Mouse (Mus musculus): Measurements from ENCODE around the gene Rtn4rl2. TPM values are rescaled to one million over a fixed set of nuclear protein-coding genes. Genes with fewer than 3 reads are reported as not detected.
"Not testable (repeated sequence)": the region's sequence is repeated elsewhere in the genome, so short reads cannot be mapped to it uniquely, and the experiment has no call there.

Gene Rtn4rl2
- polyA plus RNA-seq, 1 experiment, result 0.18 TPM

DNA sequence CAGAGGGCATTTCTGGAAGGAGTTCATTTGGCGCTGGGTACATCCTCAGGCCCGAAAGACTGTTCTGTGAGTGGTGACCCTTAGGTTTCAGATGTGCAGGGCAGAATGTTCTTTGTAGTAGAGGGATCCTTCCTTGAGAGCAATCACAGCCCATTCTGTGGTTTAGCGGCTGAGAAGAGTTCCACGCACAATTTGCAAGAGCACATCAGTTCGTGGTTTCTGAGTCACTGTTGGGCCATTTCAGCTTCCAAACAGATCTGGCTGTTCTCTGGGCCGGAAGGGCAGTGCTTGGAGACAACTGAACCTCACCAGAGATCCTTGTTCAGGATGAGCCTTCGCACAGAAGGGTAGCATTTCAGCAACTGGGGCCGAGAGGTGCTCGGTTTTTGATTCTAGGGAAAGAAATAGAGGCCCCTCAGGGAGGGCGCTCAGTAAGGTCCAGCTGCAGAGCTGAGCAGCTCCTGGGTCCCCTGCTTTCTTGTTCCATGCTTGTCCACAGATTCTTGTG, 33.1 kb upstream of the Rtn4rl2 start:
- H3K4me3 ChIP-seq (ENCODE audit: insufficient read depth, poor library complexity, severe bottlenecking), result no peak overlapping the region
- no peak for TF ChIP-seq CEBPB (IDR thresholded peaks at IDR 0.05; ENCODE audit: low read depth)
- no peak overlapping the region for H3ac ChIP-seq (ENCODE audit: control insufficient read depth, insufficient read length, low read depth)
- H3K79me2 ChIP-seq (ENCODE audit: control insufficient read depth, insufficient read depth), result no peaks in the 10 kb centered on the region
- H3K79me3 ChIP-seq (ENCODE audit: low read depth), result no peaks in the 10 kb centered on the region
- no peaks in the 10 kb centered on the region for H3K36me3 ChIP-seq (ENCODE audit: control insufficient read depth, insufficient read depth)
- H3K27me3 ChIP-seq (ENCODE audit: control insufficient read depth, insufficient read depth, insufficient read length), result no peaks in the 10 kb centered on the region

DNA sequence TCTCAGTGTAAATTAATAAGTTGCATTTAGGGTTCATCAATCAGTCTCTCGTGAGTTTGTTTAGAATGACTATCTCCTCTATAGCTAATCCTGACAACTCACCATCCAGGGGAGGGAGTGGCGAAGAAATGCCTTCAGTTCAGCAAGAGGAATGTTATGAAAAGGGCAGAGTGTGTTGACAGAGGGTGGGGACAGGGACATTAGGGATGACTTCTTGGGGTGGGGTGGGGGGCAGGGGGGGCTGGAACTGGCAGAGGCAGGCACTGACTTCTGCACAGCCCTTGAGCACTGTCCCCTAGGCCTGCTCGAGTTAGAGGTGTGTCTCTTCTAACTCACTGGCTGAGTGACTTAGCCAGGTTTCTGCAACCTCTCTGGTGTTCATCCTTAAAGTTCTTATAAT, 31.7 kb upstream of the Rtn4rl2 start:
- Histone ChIP-seq H3ac (ENCODE audit: control insufficient read depth, insufficient read length, low read depth) (no peak overlapping the region), H3K4me3 (ENCODE audit: insufficient read depth, poor library complexity, severe bottlenecking) (no peak overlapping the region), H3K79me2 (ENCODE audit: control insufficient read depth, insufficient read depth) (no peaks in the 10 kb centered on the region), H3K36me3 (ENCODE audit: control insufficient read depth, insufficient read depth) (no peaks in the 10 kb centered on the region), H3K27me3 (ENCODE audit: control insufficient read depth, insufficient read depth, insufficient read length) (no peaks in the 10 kb centered on the region), H3K79me3 (ENCODE audit: low read depth) (no peaks in the 10 kb centered on the region)
- TF ChIP-seq CEBPB (IDR thresholded peaks at IDR 0.05; ENCODE audit: low read depth), result no peak
- no peak for TF ChIP-seq FOSL1 (IDR thresholded peaks at IDR 0.05; ENCODE audit: insufficient read depth, low read length, poor library complexity, severe bottlenecking)
- no peak for TF ChIP-seq MYOD1 (IDR thresholded peaks at IDR 0.05; ENCODE audit: control insufficient read depth, insufficient read length, low read depth)
- TF ChIP-seq MAX (IDR thresholded peaks at IDR 0.05), result no peak
- no peak for TF ChIP-seq MYOG (IDR thresholded peaks at IDR 0.05; ENCODE audit: control insufficient read depth, extremely low read depth, insufficient read length)
- no peak for TF ChIP-seq USF1 (IDR thresholded peaks at IDR 0.05; ENCODE audit: low read depth)
- TF ChIP-seq CTCF (IDR thresholded peaks at IDR 0.05; ENCODE audit: control insufficient read depth, insufficient read depth, insufficient read length), result no peak

- TF ChIP-seq MAX (IDR thresholded peaks at IDR 0.05) (no peak), MYOG (IDR thresholded peaks at IDR 0.05; ENCODE audit: control insufficient read depth, extremely low read depth, insufficient read length) (no peak), MYOD1 (IDR thresholded peaks at IDR 0.05; ENCODE audit: control insufficient read depth, insufficient read length, low read depth) (no peak), FOSL1 (IDR thresholded peaks at IDR 0.05; ENCODE audit: insufficient read depth, low read length, poor library complexity, severe bottlenecking) (no peak), CTCF (IDR thresholded peaks at IDR 0.05; ENCODE audit: control insufficient read depth, insufficient read depth, insufficient read length) (no peak), USF1 (IDR thresholded peaks at IDR 0.05; ENCODE audit: low read depth) (no peak), CEBPB (IDR thresholded peaks at IDR 0.05; ENCODE audit: low read depth) (no peak)
- H3K36me3 ChIP-seq (ENCODE audit: control insufficient read depth, insufficient read depth), result no peaks in the 10 kb centered on the region
- H3K79me2 ChIP-seq (ENCODE audit: control insufficient read depth, insufficient read depth), result no peaks in the 10 kb centered on the region
- no peaks in the 10 kb centered on the region for H3K27me3 ChIP-seq (ENCODE audit: control insufficient read depth, insufficient read depth, insufficient read length)
- no peaks in the 10 kb centered on the region for H3K79me3 ChIP-seq (ENCODE audit: low read depth)
- H3K4me3 ChIP-seq (ENCODE audit: insufficient read depth, poor library complexity, severe bottlenecking), result no peak overlapping the region
- no peak overlapping the region for H3ac ChIP-seq (ENCODE audit: control insufficient read depth, insufficient read length, low read depth)
Measured at GRCm38 (mm10) chr2:84916548-84917320, 30.2 kb upstream of the Rtn4rl2 start.

GRCm38 (mm10) chr2:84915330-84915729, 28.8 kb upstream of the Rtn4rl2 start:
- Histone ChIP-seq H3K4me3 (ENCODE audit: insufficient read depth, poor library complexity, severe bottlenecking) (no peak overlapping the region), H3K36me3 (ENCODE audit: control insufficient read depth, insufficient read depth) (no peaks in the 10 kb centered on the region), H3K27me3 (ENCODE audit: control insufficient read depth, insufficient read depth, insufficient read length) (no peaks in the 10 kb centered on the region), H3K79me2 (ENCODE audit: control insufficient read depth, insufficient read depth) (no peaks in the 10 kb centered on the region), H3K79me3 (ENCODE audit: low read depth) (no peaks in the 10 kb centered on the region), H3ac (ENCODE audit: control insufficient read depth, insufficient read length, low read depth) (no peak overlapping the region)
- no peak for TF ChIP-seq MYOG (IDR thresholded peaks at IDR 0.05; ENCODE audit: control insufficient read depth, extremely low read depth, insufficient read length)
- TF ChIP-seq CTCF (IDR thresholded peaks at IDR 0.05; ENCODE audit: control insufficient read depth, insufficient read depth, insufficient read length), result no peak
- TF ChIP-seq USF1 (IDR thresholded peaks at IDR 0.05; ENCODE audit: low read depth), result no peak
- no peak for TF ChIP-seq MAX (IDR thresholded peaks at IDR 0.05)
- TF ChIP-seq FOSL1 (IDR thresholded peaks at IDR 0.05; ENCODE audit: insufficient read depth, low read length, poor library complexity, severe bottlenecking), result no peak
- TF ChIP-seq CEBPB (IDR thresholded peaks at IDR 0.05; ENCODE audit: low read depth), result no peak
- TF ChIP-seq MYOD1 (IDR thresholded peaks at IDR 0.05; ENCODE audit: control insufficient read depth, insufficient read length, low read depth), result no peak

- Histone ChIP-seq H3K27me3 (ENCODE audit: control insufficient read depth, insufficient read depth, insufficient read length) (no peaks in the 10 kb centered on the region), H3K36me3 (ENCODE audit: control insufficient read depth, insufficient read depth) (no peaks in the 10 kb centered on the region), H3ac (ENCODE audit: control insufficient read depth, insufficient read length, low read depth) (no peak overlapping the region), H3K4me3 (ENCODE audit: insufficient read depth, poor library complexity, severe bottlenecking) (no peak overlapping the region), H3K79me2 (ENCODE audit: control insufficient read depth, insufficient read depth) (no peaks in the 10 kb centered on the region), H3K79me3 (ENCODE audit: low read depth) (no peaks in the 10 kb centered on the region)
- no peak for TF ChIP-seq CTCF (IDR thresholded peaks at IDR 0.05; ENCODE audit: control insufficient read depth, insufficient read depth, insufficient read length)
- no peak for TF ChIP-seq MYOD1 (IDR thresholded peaks at IDR 0.05; ENCODE audit: control insufficient read depth, insufficient read length, low read depth)
- TF ChIP-seq CEBPB (IDR thresholded peaks at IDR 0.05; ENCODE audit: low read depth), result no peak
- TF ChIP-seq MYOG (IDR thresholded peaks at IDR 0.05; ENCODE audit: control insufficient read depth, extremely low read depth, insufficient read length), result no peak
- no peak for TF ChIP-seq USF1 (IDR thresholded peaks at IDR 0.05; ENCODE audit: low read depth)
- TF ChIP-seq MAX (IDR thresholded peaks at IDR 0.05), result no peak
- TF ChIP-seq FOSL1 (IDR thresholded peaks at IDR 0.05; ENCODE audit: insufficient read depth, low read length, poor library complexity, severe bottlenecking), result no peak
Measured at GRCm38 (mm10) chr2:84913881-84914280, 27.4 kb upstream of the Rtn4rl2 start.

DNA sequence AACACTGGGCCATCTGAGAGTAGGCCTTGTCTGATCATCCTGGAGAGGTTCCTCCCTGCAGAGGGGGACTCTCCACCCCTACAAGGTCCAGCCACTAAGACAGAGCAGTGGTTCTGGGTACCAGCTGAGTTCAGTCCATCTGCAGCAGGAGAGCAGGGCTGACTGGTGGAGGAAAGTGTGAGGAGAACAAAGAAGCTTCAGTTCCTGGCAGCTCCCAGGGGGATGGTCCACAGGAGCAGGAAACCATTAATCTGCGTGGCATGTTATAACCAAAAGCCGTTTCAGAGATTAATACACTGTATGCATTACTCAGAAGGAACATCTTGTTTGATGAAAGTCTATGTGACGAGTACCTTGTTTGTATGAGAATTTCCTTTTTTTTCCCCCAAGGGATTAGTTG, 26.2 kb upstream of the Rtn4rl2 start:
- TF ChIP-seq USF1 (IDR thresholded peaks at IDR 0.05; ENCODE audit: low read depth) (no peak), MYOG (IDR thresholded peaks at IDR 0.05; ENCODE audit: control insufficient read depth, extremely low read depth, insufficient read length) (no peak), MAX (IDR thresholded peaks at IDR 0.05) (no peak), CTCF (IDR thresholded peaks at IDR 0.05; ENCODE audit: control insufficient read depth, insufficient read depth, insufficient read length) (no peak), CEBPB (IDR thresholded peaks at IDR 0.05; ENCODE audit: low read depth) (no peak), MYOD1 (IDR thresholded peaks at IDR 0.05; ENCODE audit: control insufficient read depth, insufficient read length, low read depth) (no peak), FOSL1 (IDR thresholded peaks at IDR 0.05; ENCODE audit: insufficient read depth, low read length, poor library complexity, severe bottlenecking) (no peak)
- no peak overlapping the region for H3ac ChIP-seq (ENCODE audit: control insufficient read depth, insufficient read length, low read depth)
- H3K79me2 ChIP-seq (ENCODE audit: control insufficient read depth, insufficient read depth), result no peaks in the 10 kb centered on the region

GRCm38 (mm10) chr2:84896686-84897085, 10.2 kb upstream of the Rtn4rl2 start:
- H3ac ChIP-seq (ENCODE audit: control insufficient read depth, insufficient read length, low read depth); H3K36me3 ChIP-seq (ENCODE audit: control insufficient read depth, insufficient read depth); H3K79me3 ChIP-seq (ENCODE audit: low read depth); H3K4me3 ChIP-seq (ENCODE audit: insufficient read depth, poor library complexity, severe bottlenecking); H3K79me2 ChIP-seq (ENCODE audit: control insufficient read depth, insufficient read depth): not testable (repeated sequence)
- H3K27me3 ChIP-seq (ENCODE audit: control insufficient read depth, insufficient read depth, insufficient read length), result peaks cover 11% of the 10 kb centered on the region

More for the DNA sequence above, 26.2 kb upstream of the Rtn4rl2 start:
- Histone ChIP-seq H3K4me3 (ENCODE audit: insufficient read depth, poor library complexity, severe bottlenecking) (no peak overlapping the region), H3K27me3 (ENCODE audit: control insufficient read depth, insufficient read depth, insufficient read length) (no peaks in the 10 kb centered on the region), H3K36me3 (ENCODE audit: control insufficient read depth, insufficient read depth) (no peaks in the 10 kb centered on the region), H3K79me3 (ENCODE audit: low read depth) (no peaks in the 10 kb centered on the region)

Data from C2C12 (cell line).